Mouse (Mus musculus) right cerebral cortex, postnatal 10 days (tissue): Measurements from ENCODE around the gene Acd.

Source experiments
- DNase-seq, 2 experiments: peaks; one replicate each; pipeline ENCODE4 v3.0.0; 2021; ENCODE audit warnings: low spot score in 2 of 2

Gene Acd

GRCm38 (mm10) chr8:105700966-105701824, at the start of gene Acd, which contains the start of gene Pard6a:
Acd (minus strand) TSS chr8:105701102.
Pard6a (plus strand) TSS chr8:105701148.
- DNase-seq, result peak; percentile 96 to 97

- peak; percentile 74 to 80 for DNase-seq
These were observed 49.7 kb upstream of the Acd start for GRCm38 (mm10) chr8:105750606-105751005.

GRCm38 (mm10) chr8:105743301-105743700, 42.4 kb upstream of the Acd start:
- no peak for DNase-seq

GRCm38 (mm10) chr8:105739216-105739615, 38.3 kb upstream of the Acd start:
- no peak for DNase-seq

- no peak for DNase-seq
These were observed 31.3 kb upstream of the Acd start for GRCm38 (mm10) chr8:105732186-105732585.

- DNase-seq, result no peak
These were observed 26.7 kb upstream of the Acd start for GRCm38 (mm10) chr8:105727397-105728124.

GRCm38 (mm10) chr8:105725726-105726125, 24.8 kb upstream of the Acd start:
- no peak for DNase-seq

GRCm38 (mm10) chr8:105722861-105723260, 22.0 kb upstream of the Acd start:
- no peak for DNase-seq

GRCm38 (mm10) chr8:105719637-105720036, 18.7 kb upstream of the Acd start:
- DNase-seq, result no peak

GRCm38 (mm10) chr8:105716302-105716945, 15.5 kb upstream of the Acd start:
- DNase-seq, result no peak

GRCm38 (mm10) chr8:105715042-105715441, 14.1 kb upstream of the Acd start:
- DNase-seq, result no peak

GRCm38 (mm10) chr8:105714139-105714538, 13.2 kb upstream of the Acd start:
- DNase-seq, result peak in 1 of 2 experiments; percentile 88

- DNase-seq, result no peak
These were observed 11.4 kb upstream of the Acd start for GRCm38 (mm10) chr8:105712286-105712685.

- no peak for DNase-seq
These were observed 8.4 kb upstream of the Acd start for GRCm38 (mm10) chr8:105709317-105709716.

- no peak for DNase-seq
These were observed 7.8 kb upstream of the Acd start for GRCm38 (mm10) chr8:105708675-105709074.

GRCm38 (mm10) chr8:105707498-105708403, 6.8 kb upstream of the Acd start, which contains the start of the genes 4933405L10Rik and Enkd1:
4933405L10Rik (plus strand) TSS chr8:105707655.
Enkd1 (minus strand) TSS chr8:105708210.
- DNase-seq, result peak; percentile 94 to 95

- DNase-seq, result no peak
These were observed 5.5 kb upstream of the Acd start for GRCm38 (mm10) chr8:105706426-105706825.

- DNase-seq, result no peak
These were observed 4.1 kb upstream of the Acd start for GRCm38 (mm10) chr8:105704955-105705354.

- DNase-seq, result peak in 1 of 2 experiments; percentile 34
These were observed 3.4 kb upstream of the Acd start for GRCm38 (mm10) chr8:105704146-105704812.

- DNase-seq, result peak in 1 of 2 experiments; percentile 30
These were observed 2.0 kb upstream of the Acd start for GRCm38 (mm10) chr8:105702731-105703415.
